8 mouse cellular contexts compared by ENCODE assay signal in the genomic region with DNA sequence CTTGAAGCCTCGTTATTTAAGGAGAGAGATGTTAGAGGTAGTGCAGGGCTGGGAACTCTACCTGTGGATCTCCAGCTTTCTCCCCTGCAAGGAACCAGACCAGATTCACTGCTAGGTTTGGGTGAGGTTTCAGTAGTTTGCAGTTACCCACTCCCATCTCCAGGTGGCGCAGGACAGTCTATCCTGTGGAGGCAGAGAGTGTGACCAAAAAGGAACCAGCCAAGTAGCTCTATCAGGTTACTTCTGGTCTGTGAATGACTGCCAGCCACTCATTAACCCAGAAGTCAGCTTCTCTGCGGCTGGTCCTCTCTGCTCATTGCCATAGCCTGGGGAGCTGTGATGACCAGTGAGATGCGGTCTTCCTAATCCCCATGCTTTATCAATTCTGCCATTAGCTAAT.
A peak's percentile ranks its signal among the peaks of the same experiment; 100 is the strongest.
DNase-seq lines count a peak whose midpoint lies in the region; ATAC-seq and TF ChIP-seq lines count a peak whose summit lies in the region.

No protein-coding gene starts in this region.

- 58% methylated on average over 4 of the region's 4 CpGs for WGBS in intestine, postnatal 0 days
- 57% methylated on average over 4 of the region's 4 CpGs for WGBS in intestine, embryonic 16.5 days

- H3K4me3 ChIP-seq in intestine, postnatal 0 days (ENCODE audit: low read depth, low read length) = no peak overlapping the region
- no peak overlapping the region for H3K4me3 ChIP-seq in intestine, embryonic 16.5 days (ENCODE audit: low read length)

- no peaks in the 10 kb centered on the region for H3K27me3 ChIP-seq in intestine, postnatal 0 days (replicated peaks; ENCODE audit: control insufficient read depth, insufficient read depth, low read length)
- H3K27me3 ChIP-seq in intestine, embryonic 16.5 days (replicated peaks; ENCODE audit: control insufficient read depth, insufficient read depth, low read length) = no peaks in the 10 kb centered on the region

- no peak overlapping the region for H3K27ac ChIP-seq in intestine, postnatal 0 days (ENCODE audit: low read depth, low read length)
- H3K27ac ChIP-seq in intestine, embryonic 16.5 days (ENCODE audit: low read length) = no peak overlapping the region

- no peak for ATAC-seq in intestine, postnatal 0 days
- no peak for ATAC-seq in intestine, embryonic 16.5 days

- no peaks in the 10 kb centered on the region for H3K4me1 ChIP-seq in intestine, postnatal 0 days (replicated peaks; ENCODE audit: control insufficient read depth, insufficient read depth, low read length)
- H3K4me1 ChIP-seq in intestine, embryonic 16.5 days (ENCODE audit: control insufficient read depth, insufficient read depth, low read length) = no peaks in the 10 kb centered on the region

- H3K36me3 ChIP-seq in intestine, postnatal 0 days (ENCODE audit: control insufficient read depth, insufficient read depth) = no peaks in the 10 kb centered on the region
- H3K36me3 ChIP-seq in intestine, embryonic 16.5 days (ENCODE audit: control insufficient read depth, insufficient read depth, low read length) = no peaks in the 10 kb centered on the region

- H3K4me2 ChIP-seq in intestine, postnatal 0 days (replicated peaks; ENCODE audit: low read depth) = no peak overlapping the region
- no peak overlapping the region for H3K4me2 ChIP-seq in intestine, embryonic 16.5 days (ENCODE audit: low read depth, low read length)

- H3K9me3 ChIP-seq in intestine, postnatal 0 days (ENCODE audit: control insufficient read depth) = no peaks in the 10 kb centered on the region
- no peaks in the 10 kb centered on the region for H3K9me3 ChIP-seq in intestine, embryonic 16.5 days (ENCODE audit: control insufficient read depth, low read length)

- DNase-seq in adipocyte (ENCODE audit: low spot score) = peak; percentile 22
- DNase-seq in fat pad, adult 2 months (ENCODE audit: extremely low read depth, low read depth, low spot score) = peak; percentile 16
- DNase-seq in kidney, postnatal 25 days = peak; percentile 56 to 61
- peak; percentile 44 for DNase-seq in skeletal muscle tissue, adult 2 months (ENCODE audit: low read depth, low spot score)
- no peak for DNase-seq in left cerebral cortex, postnatal 36 days (ENCODE audit: low spot score in 2 of 2)
- no peak for DNase-seq in thymus, postnatal 25 days

- no peak overlapping the region for H3K9ac ChIP-seq in intestine, postnatal 0 days (ENCODE audit: low read depth, low read length)
- no peak overlapping the region for H3K9ac ChIP-seq in intestine, embryonic 16.5 days (ENCODE audit: low read depth, low read length)

- intact Hi-C loops in left cerebral cortex, postnatal 36 days (cut with DNase I) = no loop called here

- peak; percentile 60 for TF ChIP-seq CTCF in intestine, postnatal 0 days (IDR thresholded peaks at IDR 0.05; ENCODE audit: low read depth)

Comparison
In these comparisons a context has a peak if more than half of its experiments do, and no peak if none do; other contexts are left out.
1. DNase-seq: peak in adipocyte (single experiment), fat pad, adult 2 months (single experiment), kidney, postnatal 25 days (2 of 2) and skeletal muscle tissue, adult 2 months (single experiment); none in left cerebral cortex, postnatal 36 days (0 of 2) and thymus, postnatal 25 days (single experiment).